Mouse (Mus musculus) kidney, adult 9 months (tissue): ENCODE data around the gene Ccdc113.

Source experiments
- DNase-seq: peaks from one replicate; pipeline ENCODE4 v3.0.0; 2022

Ccdc113 gene

DNA sequence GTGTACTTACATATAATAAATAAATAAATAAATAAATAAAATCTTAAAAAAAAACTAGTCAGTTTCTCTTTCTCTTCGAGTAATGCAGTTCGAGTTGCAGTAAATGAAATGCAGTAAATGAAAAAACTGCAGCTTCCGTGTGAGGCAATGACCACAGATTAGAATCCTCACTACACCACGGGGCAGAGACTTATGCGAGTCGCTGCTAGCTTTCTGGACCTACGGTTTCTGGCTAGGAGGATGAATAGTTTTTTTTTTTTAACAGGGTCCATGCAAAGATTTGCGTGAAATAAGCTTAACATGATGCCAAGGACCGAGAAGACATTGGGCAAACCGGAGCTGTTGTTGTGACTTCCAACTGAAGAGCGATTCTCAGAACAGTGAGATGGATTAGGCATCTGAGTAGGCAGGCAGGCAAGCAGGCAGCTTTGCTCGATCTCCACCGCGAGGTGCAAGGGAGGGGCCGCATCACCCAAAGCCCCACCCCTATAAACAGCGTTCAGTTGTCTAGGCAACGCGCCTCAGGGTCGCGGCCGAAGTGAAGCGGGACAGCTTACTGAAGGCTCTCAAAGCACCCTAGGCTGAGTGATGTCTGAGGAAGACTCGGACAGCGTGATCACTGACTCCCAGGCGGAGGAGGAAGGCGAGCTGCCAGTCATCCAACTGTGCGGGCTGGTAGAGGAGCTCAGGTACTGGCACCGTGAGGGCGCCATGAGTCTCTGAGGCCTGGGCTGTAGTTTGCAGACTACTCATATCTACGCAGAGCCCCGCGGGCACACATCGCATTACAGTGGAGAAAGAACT lies at the start of gene Ccdc113:
Ccdc113 (plus strand) TSS at position 502 of the 804 bp plus-strand sequence.
- DNase-seq, result peak; percentile 23

DNA sequence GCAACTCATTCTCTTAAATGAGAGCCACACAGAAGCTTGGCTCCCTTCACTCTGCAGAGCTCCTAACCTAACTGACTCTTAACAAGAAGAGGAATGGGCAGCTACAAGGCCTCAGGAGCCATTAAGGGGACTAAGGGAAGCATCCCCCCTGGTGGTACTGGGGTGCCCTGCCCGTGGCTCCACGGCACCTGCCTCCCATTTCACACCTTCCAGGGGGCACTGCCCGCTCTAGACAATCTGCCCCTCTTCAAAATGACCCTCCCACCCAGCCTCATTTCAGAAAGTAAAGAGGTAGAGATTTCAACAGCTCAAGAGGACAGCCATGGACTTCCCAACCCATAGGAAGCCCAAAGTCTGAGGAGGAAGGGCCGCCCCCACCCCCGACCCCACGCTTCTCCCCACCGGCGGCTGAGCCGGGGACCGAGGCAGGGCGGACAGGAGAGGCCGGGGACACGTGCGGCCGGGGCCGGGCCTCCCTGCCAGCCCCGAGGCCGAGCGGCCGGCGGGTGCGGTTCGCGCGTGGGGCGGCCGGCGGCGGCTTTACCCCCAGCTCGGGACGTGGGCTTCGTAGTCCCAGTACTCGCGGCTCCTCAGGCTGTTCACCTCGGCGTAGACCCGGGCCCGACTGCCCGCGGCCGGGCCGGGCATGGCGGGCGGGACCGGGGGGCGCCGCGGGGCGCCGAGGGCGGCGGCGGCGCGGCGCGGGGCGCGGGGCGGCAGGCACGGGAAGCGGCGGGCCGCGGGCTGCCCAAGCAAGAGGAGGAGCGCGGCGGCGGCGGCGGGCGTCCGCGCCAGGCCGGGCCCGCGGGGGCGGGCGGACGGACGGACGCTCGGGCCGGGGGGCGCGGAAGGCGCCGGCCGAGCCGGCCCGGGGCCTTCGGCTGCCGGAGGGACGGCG lies 45.8 kb upstream of the Ccdc113 start:
- DNase-seq, result no peak

DNA sequence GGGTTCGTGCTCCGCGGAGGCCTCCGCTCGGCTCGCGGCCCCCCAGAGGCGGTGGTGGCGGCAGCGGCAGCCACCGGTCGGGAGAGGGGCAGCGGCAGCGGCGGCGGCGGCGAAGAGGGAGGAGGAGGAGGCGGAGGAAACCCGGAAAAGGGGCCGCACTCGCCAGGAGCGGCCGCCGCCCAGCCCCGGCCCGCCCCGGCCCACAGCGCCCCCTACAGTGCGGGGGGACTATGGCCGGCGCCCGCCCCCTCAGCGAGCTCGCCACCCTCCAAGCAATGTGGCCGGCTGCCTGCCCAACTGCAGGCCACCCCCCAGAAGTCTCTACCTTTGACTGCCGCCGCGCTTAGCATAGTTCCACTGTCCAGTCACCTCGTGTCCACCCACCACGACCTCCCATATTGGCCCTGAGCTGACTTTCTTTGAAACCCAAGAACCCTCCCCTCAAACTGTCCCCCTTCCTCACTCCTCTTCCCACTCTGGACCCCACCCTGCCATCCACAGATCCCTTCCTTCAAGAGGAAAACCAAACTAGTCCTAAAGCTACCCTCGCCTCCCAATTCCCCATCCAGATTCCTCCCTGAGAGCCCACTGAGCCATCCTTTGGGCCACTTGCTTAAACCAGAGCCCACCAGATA lies 45.1 kb upstream of the Ccdc113 start:
- peak; percentile 72 for DNase-seq

DNA sequence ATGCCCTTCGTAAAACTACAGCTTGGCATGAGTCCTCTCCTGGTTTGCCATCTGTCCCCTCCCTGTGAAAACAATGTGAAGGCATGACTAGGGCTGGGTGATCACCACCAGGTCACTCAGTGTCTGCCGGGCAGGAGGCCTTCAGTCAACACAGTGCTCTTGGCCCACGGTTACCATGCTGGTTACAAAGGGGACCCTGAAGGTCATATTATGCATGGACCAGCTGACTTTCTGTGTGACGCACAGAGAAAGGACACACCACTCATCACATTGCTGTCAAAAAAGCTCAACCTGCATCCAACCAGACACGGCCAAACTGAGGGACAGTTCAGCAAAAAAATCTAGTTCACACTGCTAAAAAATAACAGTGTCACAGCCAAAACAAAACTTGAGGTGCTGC lies 43.9 kb upstream of the Ccdc113 start, which contains the start of gene Csnk2a2:
Csnk2a2 (minus strand) TSS at position 34 of the 400 bp plus-strand sequence.
- no peak for DNase-seq

DNA sequence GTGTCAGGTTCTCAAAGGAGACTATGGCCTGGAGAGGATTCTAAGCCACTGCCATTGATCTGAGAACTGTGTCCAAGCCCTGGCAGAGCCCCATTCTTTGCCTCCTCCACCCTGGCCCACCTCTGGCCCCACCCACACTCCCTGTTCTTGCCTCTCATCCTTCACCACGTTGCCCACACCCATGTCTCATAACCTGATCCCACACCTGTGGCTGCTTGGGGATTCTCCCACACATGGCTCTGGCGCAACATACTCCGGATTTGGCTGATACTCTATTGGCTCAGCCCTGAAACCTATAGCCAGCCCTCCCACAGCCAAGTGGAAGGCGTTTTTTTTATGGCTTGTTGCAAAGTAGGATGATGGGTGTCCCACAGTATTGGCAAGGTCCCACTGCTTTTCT lies 41.8 kb upstream of the Ccdc113 start:
- no peak for DNase-seq

DNA sequence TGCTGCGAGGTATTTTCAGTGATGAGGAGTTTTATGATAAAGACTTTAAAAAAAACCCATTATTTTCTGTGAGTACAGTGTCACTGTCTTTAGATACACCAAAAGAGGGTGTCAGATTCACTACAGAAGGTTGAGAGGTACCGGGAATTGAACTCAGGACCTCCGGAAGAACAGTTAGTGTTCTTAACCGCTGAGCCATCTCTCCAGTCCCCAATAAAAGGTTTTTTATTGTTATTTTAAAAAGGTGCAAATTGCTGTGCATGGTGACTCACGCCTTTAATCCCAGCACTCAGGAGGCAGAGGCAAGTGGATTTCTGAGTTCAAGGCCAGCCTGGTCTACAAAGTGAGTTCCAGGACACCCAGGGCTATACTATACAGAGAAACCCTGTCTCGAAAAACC lies 38.4 kb upstream of the Ccdc113 start:
- no peak for DNase-seq

DNA sequence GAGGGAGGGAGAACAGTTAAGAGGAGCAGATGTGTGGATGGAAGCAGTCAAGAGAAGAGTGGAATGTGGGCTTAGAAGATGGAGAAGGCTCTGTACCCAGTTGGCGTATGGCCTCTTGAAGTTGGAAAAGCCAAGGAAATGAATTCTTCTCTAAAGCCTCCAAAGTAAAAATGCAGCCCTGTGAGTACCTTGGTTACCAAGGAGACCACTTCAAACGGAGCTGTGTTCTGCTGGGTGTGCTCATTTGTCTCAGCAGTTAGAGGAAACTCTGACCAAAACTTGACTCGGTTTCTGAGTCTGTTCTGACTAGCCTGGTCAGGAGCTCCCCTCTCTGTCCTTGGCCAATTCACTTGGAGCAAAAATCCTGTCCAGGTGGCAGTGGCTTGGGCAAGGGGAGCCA lies 37.5 kb upstream of the Ccdc113 start:
- DNase-seq, result no peak

DNA sequence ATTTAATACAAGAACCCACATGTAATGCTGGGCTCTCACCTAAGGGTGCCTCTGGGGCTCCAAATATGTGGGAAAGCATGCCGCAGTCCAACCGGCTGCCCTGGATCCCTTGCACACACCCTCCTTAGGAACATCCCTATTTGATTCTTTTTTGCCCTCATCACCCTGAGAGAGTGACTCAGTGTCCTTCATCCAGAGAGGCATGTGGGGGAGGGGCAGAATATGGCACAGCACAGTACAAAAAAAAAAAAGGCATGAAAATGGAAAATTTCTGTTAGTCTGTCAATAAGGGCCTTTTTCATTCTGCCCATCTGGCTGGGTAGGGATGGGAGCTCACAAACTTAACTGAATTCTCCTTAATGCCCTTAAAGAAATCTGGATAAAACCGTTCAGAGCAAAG lies 36.1 kb upstream of the Ccdc113 start:
- no peak for DNase-seq

DNA sequence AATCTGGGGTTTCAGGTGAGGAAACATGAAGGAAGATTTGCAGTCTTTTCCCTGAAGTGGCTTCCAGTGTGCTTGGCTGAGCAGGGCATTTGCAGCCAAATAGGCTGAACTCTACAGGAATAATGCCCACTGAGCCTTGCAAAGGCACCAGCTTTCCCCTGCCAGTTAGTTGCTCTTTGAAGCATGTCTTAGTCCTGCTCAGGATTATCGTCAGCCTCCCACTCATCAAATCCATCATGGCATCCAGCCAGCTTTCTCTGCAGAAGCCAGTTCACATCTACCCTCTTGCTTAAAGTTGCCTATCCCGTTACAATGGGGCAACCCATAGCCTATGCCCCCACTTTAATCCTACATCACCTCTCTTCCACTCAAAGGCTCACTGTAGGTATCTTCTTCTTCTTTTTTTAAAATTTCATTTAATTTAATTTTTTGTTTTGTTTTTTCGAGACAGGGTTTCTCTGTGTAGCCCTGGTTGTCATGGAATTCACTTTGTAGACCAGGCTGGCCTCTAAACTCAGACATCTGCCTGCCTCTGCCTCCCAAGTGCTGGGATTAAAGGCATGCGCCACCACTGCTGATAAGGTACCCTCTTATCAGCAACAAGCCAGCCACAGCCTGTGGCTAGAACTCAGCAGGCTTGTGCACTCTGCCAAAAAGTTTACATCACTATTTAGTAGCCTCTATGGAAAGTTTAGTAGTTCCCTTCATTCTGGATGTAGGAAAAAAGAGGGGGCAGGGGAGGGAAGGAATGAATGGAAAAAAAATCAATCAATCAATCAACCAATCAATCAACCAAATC lies 34.4 kb upstream of the Ccdc113 start:
- no peak for DNase-seq

DNA sequence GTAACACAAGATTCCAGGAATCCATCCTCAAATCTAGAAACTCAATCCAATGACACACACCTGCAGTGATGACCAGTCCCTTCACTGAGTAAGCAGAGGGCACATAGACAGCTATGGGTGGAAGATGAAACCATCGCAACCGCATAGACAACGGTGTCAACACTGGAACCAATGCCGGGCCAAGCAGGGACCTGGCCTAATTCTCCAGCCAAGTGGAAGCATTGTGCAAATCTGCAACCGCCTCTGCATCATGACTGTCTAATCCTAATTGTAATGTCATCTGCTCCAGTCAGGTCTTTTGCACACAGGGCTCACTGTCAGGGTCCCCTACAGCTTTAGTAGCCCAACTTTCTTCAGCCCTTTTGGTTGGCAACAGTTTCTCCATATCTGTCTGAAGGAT lies 33.4 kb upstream of the Ccdc113 start:
- DNase-seq, result no peak

DNA sequence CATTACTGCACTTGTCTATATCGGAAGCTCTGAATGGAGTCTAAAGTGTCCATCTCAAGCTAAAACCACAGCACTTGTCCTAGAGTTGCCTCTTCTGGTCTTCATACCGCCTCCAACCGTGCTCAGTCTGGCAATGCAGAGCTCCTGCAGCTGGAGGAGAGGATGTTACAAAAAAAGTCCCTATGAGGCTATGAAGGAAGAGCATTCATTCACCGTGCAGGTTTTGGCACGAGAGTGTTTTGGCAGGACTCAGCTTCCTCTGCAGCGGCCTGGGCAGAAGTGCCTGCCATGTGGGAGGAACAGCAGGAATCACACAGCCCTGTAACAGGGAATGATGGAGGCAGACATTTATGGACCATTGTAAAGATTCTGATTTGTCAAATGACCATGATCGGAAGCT lies 31.5 kb upstream of the Ccdc113 start:
- no peak for DNase-seq

DNA sequence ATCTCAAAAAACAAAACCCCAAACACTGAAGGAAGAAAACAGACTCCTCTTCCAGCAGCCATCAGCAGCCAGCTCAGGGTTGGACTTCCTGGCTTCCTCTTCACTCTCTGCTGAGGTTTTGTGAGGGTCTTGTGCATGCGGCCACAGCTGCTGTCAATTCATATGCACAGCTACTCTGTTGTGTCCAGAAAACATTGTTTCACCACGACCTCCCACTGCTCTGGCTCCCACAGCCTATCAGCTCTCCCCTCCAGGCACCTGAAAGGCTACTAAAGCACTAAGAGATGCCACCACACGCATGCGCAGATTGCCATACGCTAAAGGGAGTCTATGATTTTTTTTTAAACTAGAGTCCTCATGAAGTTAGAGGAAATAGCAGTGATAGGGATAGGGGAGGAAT lies 29.1 kb upstream of the Ccdc113 start:
- no peak for DNase-seq

DNA sequence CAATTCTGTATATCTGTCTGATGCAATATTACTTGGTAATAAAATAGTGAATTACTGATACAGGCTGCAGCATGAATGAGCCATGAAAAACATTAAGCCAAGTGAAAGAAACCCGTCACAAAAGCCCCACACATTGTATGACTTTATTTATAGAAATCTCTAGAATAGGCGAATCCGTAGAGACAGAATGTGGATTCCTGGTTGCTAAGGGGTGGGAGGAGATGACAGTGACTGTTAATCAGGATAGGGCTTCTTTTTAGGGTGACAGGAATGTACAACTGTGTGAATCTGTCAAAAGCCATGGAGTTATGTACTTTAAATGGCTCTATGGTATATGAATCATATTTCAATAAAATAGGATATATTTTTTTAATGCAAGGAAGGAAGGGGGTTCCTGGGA lies 28.3 kb upstream of the Ccdc113 start:
- no peak for DNase-seq

DNA sequence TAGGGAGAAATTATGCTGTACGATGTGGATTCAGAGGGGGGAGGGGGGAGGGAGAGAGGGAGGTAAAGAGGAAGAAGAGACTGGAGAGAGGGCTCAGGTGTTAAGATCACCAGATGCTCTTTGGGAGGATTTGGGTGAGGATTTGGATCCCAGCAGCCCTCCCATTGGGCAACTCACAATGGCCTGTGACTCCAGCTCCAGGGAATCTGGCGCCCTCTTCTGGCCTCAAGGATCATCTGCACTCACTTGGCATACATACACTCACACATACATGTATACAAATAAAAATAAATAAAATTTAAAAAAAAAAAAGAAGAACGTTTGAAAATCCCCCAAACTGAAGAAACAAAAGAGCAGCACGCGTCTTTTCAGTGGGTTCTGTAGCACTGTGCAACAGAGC lies 27.6 kb upstream of the Ccdc113 start:
- DNase-seq, result no peak

DNA sequence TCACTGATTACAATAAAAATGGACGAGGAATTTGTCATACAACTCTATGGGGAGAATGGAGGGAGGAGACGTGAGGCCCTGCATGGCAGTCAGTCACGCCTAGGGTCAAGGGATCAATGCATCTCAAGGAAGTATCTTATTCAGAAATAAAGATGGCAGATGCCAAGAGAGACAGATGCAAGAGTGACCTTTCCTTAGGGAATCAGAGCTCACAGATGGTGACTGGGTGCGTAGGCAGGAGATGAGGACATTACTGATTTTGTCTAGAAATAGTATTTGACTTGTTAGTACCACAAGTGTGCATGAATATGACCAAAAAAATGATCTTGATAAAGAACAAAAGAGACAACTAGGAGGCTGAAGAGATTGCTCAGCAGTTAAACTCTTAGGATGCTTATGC lies 21.6 kb upstream of the Ccdc113 start:
- no peak for DNase-seq

DNA sequence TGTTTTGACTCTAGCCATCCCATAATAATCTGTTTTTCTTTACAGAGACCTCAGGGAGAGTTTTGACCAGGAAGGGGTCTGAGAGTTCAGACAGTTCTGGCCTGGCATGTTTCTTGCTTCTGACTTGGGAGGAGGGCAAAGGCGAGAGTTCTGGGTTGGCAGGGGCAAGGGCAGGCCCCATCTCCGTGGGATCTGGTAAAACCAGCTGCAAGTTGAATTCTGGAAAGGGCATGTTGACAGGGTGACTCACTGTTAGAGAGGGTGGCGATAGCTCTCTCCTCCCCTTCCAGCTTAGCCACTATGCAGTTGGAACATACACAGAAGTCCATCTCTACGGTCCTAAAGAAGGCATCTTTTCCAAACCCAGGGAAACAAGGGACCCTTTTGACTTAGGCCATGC lies 20.7 kb upstream of the Ccdc113 start:
- no peak for DNase-seq

DNA sequence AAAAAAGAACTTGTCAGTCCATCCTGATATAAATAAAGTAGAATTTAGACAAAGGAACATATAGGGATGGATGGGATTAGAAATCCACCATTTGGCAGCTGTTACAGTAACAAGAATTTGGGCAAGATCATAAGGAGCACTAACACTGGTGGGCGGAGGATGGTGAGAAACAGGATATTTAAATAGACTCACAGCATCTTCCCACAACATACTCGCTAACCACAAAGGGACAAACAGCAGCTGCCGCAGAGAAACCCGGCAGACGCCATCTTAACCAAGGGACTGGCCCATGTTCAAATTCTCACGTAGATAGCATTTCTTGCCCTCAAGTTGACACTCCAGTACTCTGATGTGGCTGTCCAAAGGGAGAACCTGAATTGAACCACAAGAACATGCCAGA lies 17.0 kb upstream of the Ccdc113 start:
- DNase-seq, result no peak

DNA sequence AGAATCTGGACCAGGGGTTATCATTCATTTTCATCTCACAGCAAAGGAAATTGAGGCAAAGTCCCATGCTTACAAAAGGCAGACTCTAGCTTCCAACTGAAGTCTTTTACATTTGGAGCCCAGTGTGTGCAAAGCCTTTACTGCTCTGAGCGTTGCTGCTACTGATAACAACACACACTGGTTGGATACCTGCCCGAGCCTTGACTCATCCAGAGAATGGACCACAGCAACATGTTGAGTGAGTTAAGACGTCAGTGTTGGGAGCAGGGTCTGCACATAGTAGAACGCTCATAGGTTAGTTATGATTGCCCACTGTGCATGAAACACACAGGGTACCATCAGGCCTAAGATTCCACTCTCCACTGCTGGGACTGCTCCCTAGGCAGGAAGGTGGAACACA lies 9.9 kb upstream of the Ccdc113 start:
- no peak for DNase-seq

DNA sequence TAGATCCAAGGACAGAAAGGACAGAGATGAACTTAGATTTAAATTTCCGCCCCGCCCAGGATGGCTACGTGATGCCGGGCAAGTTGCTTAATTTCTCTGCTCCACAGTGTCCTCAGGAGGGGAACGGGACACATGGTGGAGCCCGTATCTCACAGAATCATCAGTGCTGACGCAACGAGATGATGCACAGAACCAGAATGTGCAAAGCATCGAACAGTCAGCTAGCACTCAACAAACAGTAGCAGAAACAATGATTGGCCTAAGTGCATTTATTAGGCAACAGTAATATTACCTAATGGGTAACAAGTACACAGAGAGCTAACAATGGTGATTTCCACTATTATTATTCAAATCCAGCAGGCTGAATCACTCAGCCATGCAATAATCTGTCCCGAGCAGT lies 5.7 kb upstream of the Ccdc113 start:
- DNase-seq, result no peak

DNA sequence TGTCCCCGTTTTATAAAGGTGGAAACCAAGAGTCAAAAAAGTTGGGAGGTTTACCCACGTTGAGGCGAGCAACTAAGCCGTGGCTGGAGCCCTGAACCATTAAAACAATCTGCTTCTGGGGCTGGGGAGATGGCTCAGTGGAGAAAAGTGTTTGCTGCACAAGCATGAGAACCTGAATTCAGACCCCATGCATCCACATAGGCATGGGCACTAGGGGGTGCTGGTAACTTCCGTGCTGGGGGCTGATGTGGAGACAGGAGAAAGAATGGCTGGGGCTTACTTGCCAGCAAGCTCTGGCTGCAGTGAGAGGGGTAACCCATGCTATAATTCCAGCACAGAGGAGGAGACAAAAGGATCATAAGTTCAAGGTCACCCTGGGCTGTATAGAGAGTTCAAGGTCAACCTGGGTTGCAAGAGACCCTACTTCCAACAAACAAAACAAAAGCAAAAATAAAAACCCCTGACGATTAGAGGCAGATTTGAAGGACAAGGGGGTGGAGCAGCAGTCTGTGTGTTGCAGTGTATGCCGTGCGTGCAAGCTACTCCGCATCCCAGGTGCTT lies 5.1 kb upstream of the Ccdc113 start:
- DNase-seq, result no peak

DNA sequence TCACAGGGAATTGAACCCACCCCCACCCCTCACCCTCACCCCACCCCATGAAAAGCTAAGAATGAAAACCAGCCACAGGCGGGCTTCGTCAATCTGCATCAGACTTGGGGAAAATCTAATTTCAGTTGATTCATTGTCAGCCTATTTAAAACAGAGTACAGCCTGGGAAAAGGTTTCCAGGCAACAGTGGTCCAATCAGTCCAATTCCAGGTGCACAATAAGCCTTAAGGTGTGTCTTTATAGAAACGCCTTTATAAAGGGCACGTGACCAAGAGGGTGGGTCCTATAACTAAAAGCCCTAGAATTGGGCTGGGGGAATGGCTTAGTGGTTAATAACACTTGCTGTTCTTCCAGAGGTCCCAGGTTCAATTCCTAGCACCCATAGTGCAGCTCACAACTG lies 1.7 kb upstream of the Ccdc113 start:
- DNase-seq, result no peak

DNA sequence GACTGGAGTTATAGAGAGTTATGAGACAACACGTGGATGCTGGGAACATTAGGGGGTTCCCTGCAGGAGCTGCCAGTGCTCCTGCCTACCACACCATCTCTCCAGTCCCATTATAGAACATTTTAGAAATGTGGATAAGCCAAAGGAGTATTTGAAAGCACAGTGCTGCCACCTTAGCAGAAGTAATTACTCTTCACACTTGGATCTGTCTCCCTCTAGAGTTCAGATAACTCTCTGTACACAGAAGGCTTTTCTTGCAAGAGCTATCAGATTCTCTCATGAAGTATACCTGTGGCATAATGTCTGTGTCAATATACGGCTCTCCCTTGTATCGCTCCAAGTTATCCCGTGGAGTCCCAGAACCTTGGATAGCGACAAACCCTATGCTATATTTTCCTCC lies 5.6 kb downstream of the Ccdc113 start:
- no peak for DNase-seq

DNA sequence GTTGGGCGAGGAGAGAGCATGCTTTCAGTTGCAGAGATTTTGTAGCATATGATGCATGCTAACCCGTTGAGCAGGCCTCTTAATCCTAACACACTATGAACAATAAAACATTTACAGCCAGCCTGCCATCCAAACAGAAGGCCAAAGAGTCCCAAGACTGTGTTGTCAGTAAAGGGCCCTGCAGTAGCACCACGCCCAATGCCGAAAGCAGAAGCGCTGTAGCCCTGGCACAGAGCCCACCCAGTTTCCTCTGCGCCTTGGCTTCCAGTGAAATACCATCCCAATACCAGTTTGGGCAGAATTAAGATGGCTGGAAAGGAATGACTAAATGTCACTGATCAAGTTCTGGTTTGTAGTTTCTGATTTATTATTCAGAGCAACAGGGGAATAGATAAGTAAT lies 8.3 kb downstream of the Ccdc113 start:
- no peak for DNase-seq
